Mouse (Mus musculus): ENCODE data around the gene Vps13d.

The Vps13d gene

GRCm38 (mm10) chr4:145194559-145195162 lies at the start of gene Vps13d:
Gene Vps13d, minus strand, starts transcription at chr4:145195005.
- DNase-seq (ENCODE audit: low spot score in 2 of 2): peak; percentile 94

- DNase-seq (ENCODE audit: low spot score in 2 of 2): no peak
Measured at GRCm38 (mm10) chr4:145242719-145243350, 48.0 kb upstream of the Vps13d start.

- peak in 1 of 2 experiments; percentile 36 for DNase-seq (ENCODE audit: low spot score in 2 of 2)
Measured at GRCm38 (mm10) chr4:145240723-145241231, 46.0 kb upstream of the Vps13d start.

- DNase-seq (ENCODE audit: low spot score in 2 of 2): peak; percentile 77 to 79
Measured at GRCm38 (mm10) chr4:145239049-145239830, 44.4 kb upstream of the Vps13d start.

GRCm38 (mm10) chr4:145236027-145236426 lies 41.2 kb upstream of the Vps13d start:
- DNase-seq (ENCODE audit: low spot score in 2 of 2): no peak

GRCm38 (mm10) chr4:145233487-145234228 lies 38.9 kb upstream of the Vps13d start:
- DNase-seq (ENCODE audit: low spot score in 2 of 2): no peak

GRCm38 (mm10) chr4:145231732-145232131 lies 36.9 kb upstream of the Vps13d start:
- peak in 1 of 2 experiments; percentile 34 for DNase-seq (ENCODE audit: low spot score in 2 of 2)

GRCm38 (mm10) chr4:145230647-145231046 lies 35.8 kb upstream of the Vps13d start:
- no peak for DNase-seq (ENCODE audit: low spot score in 2 of 2)

- no peak for DNase-seq (ENCODE audit: low spot score in 2 of 2)
Measured at GRCm38 (mm10) chr4:145229524-145230163, 34.8 kb upstream of the Vps13d start.

- no peak for DNase-seq (ENCODE audit: low spot score in 2 of 2)
Measured at GRCm38 (mm10) chr4:145229051-145229450, 34.2 kb upstream of the Vps13d start.

GRCm38 (mm10) chr4:145224613-145225012 lies 29.8 kb upstream of the Vps13d start:
- no peak for DNase-seq (ENCODE audit: low spot score in 2 of 2)

- no peak for DNase-seq (ENCODE audit: low spot score in 2 of 2)
Measured at GRCm38 (mm10) chr4:145222064-145222463, 27.3 kb upstream of the Vps13d start.

- DNase-seq (ENCODE audit: low spot score in 2 of 2): no peak
Measured at GRCm38 (mm10) chr4:145221379-145221778, 26.6 kb upstream of the Vps13d start.

GRCm38 (mm10) chr4:145220001-145220400 lies 25.2 kb upstream of the Vps13d start:
- DNase-seq (ENCODE audit: low spot score in 2 of 2): no peak

- DNase-seq (ENCODE audit: low spot score in 2 of 2): no peak
Measured at GRCm38 (mm10) chr4:145219240-145219985, 24.6 kb upstream of the Vps13d start.

- DNase-seq (ENCODE audit: low spot score in 2 of 2): no peak
Measured at GRCm38 (mm10) chr4:145217837-145218236, 23.0 kb upstream of the Vps13d start.

GRCm38 (mm10) chr4:145217046-145217445 lies 22.2 kb upstream of the Vps13d start:
- no peak for DNase-seq (ENCODE audit: low spot score in 2 of 2)

- no peak for DNase-seq (ENCODE audit: low spot score in 2 of 2)
Measured at GRCm38 (mm10) chr4:145215396-145215795, 20.6 kb upstream of the Vps13d start.

- DNase-seq (ENCODE audit: low spot score in 2 of 2): no peak
Measured at GRCm38 (mm10) chr4:145214786-145215174, 20.0 kb upstream of the Vps13d start.

- peak; percentile 90 to 92 for DNase-seq (ENCODE audit: low spot score in 2 of 2)
Measured at GRCm38 (mm10) chr4:145213999-145214785, 19.4 kb upstream of the Vps13d start.
